Mouse (Mus musculus): ENCODE measurements around the gene Faap100.
"Not testable (repeated sequence)": the region's sequence is repeated elsewhere in the genome, so short reads cannot be mapped to it uniquely, and the experiment has no call there.

Faap100 gene

GRCm38 (mm10) chr11:120351250-120352092, 27.1 kb downstream of the Faap100 start:
- peak; percentile 24 for DNase-seq (ENCODE audit: low read depth, low spot score)

DNA sequence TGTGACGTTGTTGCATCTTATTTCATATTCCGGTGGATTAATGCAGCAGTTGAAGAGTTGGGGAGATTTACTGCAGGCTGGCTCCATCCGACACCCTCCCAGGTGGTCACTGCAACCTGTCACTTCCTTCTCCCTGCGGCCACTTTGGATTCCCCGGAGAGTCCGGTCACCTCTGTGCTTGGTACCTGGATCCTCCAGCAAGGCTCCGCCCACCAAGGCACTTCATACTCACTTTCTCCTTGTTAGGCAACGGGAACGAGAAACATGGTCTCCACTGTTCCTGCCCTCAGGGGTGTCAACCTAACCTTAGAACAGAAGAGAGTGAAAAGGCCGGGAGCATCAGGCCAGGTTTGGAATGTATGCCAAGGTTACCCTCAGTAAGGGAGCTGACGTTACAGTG, 27.9 kb downstream of the Faap100 start:
- DNase-seq (ENCODE audit: low read depth, low spot score) = peak; percentile 72

DNA sequence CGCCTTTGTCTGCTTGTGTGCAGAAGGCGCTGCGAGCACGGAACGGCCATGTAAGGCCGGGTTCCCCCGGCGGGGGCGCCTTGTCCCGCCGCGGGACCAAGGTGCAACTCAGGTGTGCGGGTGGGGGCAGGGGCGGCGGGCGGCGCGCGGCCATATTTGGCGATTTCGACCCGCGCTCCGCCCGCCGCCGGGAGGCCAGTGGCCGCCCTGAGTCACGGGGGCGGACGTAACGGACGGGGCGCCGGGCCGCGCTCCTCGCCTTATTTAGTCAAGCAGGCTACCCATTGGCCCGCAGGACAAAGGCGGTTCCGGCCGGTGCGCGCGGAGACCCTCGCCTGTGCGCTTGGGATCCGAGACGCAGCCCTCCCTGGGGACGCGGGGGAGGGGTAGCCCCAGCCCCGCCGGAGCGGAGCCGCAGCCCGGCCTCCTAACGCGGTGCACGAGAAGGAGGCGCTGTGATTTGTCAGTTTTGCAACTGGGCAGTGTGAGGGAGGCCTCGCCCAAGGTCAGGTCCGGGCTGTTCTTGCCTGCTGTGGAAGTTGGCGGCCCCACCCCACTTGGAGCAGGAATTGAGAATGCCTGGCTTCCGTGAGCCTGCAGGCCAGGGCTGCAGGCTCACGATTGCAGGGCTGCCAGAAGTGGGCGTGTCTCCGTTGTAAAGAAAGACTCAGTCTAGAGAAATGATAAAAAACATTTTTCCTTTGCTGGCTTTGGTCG, 28.4 kb downstream of the Faap100 start:
- peak; percentile 97 for DNase-seq (ENCODE audit: low read depth, low spot score)

GRCm38 (mm10) chr11:120349371-120349985, 29.1 kb downstream of the Faap100 start:
- DNase-seq (ENCODE audit: low read depth, low spot score) = peak; percentile 63

- DNase-seq (ENCODE audit: low read depth, low spot score) = peak; percentile 66
Observed at GRCm38 (mm10) chr11:120348684-120349370, 29.7 kb downstream of the Faap100 start.

GRCm38 (mm10) chr11:120347791-120348683, 30.5 kb downstream of the Faap100 start, which contains the start of gene Actg1:
TSS of gene Actg1 (minus strand) at chr11:120348542.
- DNase-seq (ENCODE audit: low read depth, low spot score) = peak; percentile 88

DNA sequence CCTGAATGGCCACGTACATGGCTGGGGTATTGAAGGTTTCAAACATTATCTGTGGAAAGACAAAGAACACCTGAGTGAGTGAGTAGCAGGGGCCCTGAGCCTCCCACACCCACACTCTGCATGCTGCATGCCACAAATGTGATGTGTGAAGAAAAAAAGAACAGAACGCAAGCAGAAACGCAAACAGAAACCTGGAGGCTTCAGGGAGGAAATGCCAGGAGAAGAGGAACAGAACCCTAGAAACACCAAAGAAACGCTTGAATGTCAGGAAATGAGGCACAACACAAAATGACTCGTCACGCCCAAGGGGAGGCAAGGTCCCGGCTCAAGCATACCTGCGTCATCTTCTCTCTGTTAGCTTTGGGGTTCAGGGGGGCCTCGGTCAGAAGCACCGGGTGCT, 31.3 kb downstream of the Faap100 start:
- peak; percentile 50 for DNase-seq (ENCODE audit: low read depth, low spot score)

DNA sequence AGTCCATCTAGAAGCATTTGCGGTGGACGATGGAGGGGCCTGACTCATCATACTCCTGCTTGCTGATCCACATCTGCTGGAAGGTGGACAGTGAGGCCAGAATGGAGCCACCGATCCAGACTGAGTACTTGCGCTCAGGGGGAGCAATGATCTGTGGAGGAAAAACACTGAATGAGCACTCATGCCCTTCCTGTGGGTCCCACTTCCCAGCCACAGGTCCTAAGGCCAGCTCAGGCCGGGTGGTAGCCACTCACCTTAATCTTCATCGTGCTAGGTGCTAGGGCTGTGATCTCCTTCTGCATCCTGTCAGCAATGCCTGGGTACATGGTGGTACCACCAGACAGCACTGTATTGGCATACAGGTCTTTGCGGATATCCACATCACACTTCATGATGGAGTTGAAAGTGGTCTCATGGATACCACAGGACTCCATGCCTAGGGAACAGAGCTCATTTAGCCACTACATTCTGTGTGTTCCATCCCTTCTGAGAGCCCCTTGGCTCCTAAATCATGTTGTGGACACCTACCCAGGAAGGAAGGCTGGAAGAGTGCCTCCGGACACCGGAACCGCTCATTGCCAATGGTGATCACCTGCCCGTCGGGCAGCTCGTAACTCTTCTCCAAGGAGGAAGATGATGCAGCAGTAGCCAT, 32.1 kb downstream of the Faap100 start:
- not testable (repeated sequence) for DNase-seq (ENCODE audit: low read depth, low spot score)

- DNase-seq (ENCODE audit: low read depth, low spot score) = peak; percentile 74
Observed at GRCm38 (mm10) chr11:120345067-120345681, 33.4 kb downstream of the Faap100 start.

DNA sequence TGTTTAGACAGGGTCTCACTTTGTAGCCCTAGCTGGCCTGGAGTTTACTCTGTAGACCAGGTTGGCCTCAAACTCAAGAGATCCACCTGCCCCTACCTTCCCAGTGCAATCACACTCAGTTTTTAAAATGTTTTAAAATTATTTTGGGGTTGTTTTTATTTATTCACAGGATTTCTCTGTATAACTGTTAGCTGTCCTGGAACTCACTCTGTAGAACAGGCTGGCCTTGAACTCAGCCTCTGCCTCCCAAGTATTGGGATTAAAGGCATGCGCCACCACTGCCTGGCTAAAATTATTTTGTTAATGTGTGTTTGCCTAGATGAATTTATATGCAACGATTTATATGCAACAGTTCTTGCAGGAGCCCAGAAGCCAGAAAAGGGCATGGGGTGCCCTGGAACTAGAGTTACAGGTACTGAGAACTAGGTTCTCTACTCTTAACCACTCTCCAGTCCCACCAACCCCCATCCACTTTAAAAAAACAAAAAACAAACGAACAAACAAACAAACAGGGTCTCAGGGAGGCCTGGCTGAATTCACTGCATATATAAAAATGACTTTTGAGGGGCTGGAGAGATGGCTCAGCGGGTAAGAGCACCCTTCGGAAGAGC, 34.1 kb downstream of the Faap100 start:
- peak; percentile 62 for DNase-seq (ENCODE audit: low read depth, low spot score)

DNA sequence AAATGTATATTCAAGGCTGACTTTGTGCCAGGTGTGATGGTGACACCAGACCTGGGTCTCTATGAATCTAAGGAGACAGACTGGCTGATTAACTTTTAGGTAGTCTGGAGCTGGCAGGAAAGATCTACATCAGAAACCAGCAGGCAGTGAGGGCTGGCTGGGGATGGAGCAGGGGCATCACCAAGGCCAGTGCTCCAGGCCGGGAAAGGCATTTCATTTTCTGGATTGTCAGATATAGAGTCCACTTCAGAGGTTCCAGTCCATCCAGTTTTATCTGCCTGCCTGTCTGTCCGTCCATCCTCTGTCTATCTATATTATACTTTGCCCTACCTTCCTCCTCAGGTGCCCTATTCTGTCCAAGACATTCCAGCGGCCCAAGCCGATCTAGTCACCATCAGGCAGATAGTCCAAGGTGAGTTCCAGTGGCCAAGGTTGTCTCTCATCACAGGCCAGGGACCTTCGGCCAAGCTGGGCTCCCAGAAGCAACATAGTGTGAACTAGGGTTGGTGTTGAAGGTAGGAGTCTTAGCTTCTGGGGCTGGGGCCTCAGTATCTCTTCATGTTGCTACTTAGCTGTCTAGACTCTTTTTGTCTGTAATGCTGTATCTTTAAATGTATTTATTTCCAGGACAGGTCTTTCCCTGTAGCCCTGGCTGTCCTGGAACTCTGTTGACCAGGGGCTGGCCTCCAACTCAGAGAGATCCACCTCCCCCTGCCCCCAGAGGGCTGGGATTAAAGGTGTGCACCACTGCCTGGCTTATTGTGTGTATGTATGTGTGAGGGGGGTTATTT, 34.9 kb downstream of the Faap100 start:
- peak; percentile 81 for DNase-seq (ENCODE audit: low read depth, low spot score)

DNA sequence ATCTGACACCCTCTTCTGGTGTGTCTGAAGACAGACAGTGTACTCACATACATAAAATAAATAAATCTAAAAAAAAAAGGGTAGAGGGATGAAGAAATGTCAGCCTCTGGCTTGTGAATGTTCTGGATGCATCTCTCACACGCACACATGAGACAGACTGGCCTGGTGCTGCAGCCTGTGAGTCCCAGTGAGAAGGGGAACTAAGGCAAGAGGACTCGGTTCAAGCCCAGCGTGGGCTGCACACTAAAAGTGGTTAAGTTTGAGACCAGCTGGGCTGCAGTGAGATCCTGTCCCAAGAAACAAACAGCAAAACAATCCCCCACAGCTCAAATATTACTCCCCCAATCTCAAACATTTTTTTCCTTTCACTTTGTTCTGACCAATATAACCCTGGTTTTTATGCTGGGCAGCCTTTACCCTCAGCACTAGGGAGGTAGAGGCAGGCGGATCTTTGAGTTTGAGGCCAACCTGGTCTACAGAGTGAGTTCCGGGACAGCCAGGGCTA, 35.9 kb downstream of the Faap100 start:
- DNase-seq (ENCODE audit: low read depth, low spot score) = peak; percentile 60

- DNase-seq (ENCODE audit: low read depth, low spot score) = peak; percentile 33
Observed at GRCm38 (mm10) chr11:120341661-120342060, 36.9 kb downstream of the Faap100 start.

DNA sequence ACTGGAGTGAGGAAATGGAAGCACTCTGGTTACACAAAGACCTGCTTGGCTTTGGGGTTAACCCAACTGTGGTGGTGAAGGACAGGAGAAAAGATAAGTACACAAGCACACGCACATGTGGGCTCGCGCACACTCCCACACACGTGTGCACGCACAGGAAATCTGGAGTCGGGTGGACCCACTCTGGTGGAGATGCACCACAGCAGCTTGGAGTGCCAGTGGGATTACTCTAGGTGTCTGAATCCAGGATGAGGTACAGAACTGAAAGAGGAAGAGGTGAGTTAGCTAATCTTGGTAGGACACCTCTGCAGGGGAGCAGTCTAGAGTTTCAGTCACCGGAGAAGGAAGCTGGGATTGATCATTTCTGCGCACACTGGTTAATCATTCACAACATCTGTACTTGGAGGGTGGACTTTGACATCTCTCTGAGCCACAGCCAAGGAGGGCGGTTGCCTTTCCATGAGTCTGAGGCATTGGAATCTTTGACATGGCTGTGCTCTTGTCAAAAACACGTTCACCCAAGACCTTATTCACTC, 38.5 kb downstream of the Faap100 start:
- peak; percentile 46 for DNase-seq (ENCODE audit: low read depth, low spot score)

- DNase-seq (ENCODE audit: low read depth, low spot score) = no peak
Observed at GRCm38 (mm10) chr11:120338786-120339185, 39.8 kb downstream of the Faap100 start.

- peak; percentile 36 for DNase-seq (ENCODE audit: low read depth, low spot score)
Observed at GRCm38 (mm10) chr11:120337447-120337846, 41.1 kb downstream of the Faap100 start.

DNA sequence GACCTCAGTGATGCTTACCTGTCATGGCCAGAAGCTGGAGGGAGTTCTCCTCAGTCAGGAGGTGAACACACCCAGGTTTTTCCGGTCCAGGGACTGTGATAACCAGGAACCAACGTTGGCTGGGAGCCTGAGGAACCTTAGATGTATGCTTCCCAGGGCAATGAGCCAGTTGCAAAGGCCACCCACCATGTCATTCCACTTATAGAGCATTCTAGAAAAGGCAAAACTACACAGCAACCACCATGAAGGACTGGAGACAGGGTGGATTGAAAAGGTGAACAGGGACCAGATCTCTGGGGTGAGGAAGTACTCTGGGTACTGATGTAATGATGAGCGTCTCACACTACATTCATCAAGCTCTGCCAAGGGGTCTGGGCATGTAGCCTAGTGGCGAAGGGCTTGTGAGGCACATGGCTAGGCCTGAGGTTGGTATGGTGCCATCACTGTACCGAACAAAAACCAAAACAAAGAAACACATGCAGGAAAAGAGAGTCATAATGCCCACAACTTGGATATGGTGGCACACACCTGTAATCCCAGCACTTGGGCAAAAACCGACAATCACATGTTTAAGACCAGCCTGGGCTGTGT, 43.0 kb downstream of the Faap100 start:
- no peak for DNase-seq (ENCODE audit: low read depth, low spot score)

- no peak for DNase-seq (ENCODE audit: low read depth, low spot score)
Observed at GRCm38 (mm10) chr11:120320156-120320555, 58.4 kb downstream of the Faap100 start.

Measured in ZHBTc4 (cell line).